Mouse (Mus musculus) bone marrow macrophage, adult 2 months (primary cell): ENCODE data around the gene Pum1.

Source experiments
- CTCF ChIP-seq: IDR thresholded peaks from 2 replicates; pipeline ENCODE4 v1.5.1; 2012; ENCODE audit warnings: low read depth, mild to moderate bottlenecking, low read length, moderate library complexity
- POLR2A ChIP-seq: IDR thresholded peaks from 2 replicates; pipeline ENCODE4 v1.6.1; 2012; ENCODE audit warnings: mild to moderate bottlenecking, low read depth, low read length, borderline replicate concordance

DNA sequence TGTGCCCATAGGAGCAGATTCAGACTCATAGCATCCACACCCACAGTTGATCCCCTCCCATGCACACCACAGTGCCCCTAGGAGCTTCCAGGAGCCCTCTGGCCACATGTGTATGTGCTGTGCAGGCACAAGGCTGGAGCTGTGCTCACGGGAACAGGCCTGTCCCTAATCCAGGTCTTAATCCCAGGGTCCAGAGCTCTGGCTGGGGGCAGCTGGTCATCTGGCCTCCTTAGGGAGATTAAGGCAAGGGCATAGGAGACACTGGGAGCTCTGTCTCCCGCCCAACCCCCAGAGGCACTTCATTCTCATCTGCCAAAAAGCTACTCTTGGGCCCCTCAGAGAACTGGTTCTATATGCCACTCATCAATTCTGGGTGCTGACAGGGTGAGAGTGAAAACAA is 140.5 kb downstream of the Pum1 start:
- TF ChIP-seq CTCF = no peak
- no peak for TF ChIP-seq POLR2A
